Mouse (Mus musculus) c-Kit-positive CD71-positive TER-119-negative erythroid progenitor cells, embryonic 14.5 days (primary cell): ENCODE measurements around the gene Serpini1.
"Not testable (repeated sequence)": the region's sequence is repeated elsewhere in the genome, so short reads cannot be mapped to it uniquely, and the experiment has no call there.

ENCODE experiments used
- DNase-seq: peaks from one replicate; pipeline ENCODE4 v3.0.0-alpha.2; 2013; ENCODE audit warnings: low read depth

Serpini1 gene

DNA sequence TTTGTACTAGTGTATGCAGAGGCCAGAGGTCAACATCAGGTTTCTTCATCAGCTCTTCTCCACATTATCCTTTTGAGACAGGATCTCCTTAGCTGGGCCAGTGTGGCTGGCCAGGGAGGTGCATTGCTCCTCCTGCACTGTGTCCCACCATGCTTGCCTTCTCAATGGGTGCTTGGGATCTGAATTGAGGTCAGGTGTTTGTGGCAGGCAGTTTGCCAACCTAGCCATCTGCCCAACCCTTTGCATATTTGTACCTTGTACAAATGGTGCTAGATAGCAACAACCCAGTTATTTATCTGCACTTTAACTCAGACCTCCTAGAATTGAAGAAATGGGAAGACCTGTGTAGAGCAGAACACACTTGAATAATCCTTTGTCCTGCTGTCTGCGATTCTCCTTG is 78.3 kb downstream of the Serpini1 start:
- no peak for DNase-seq

DNA sequence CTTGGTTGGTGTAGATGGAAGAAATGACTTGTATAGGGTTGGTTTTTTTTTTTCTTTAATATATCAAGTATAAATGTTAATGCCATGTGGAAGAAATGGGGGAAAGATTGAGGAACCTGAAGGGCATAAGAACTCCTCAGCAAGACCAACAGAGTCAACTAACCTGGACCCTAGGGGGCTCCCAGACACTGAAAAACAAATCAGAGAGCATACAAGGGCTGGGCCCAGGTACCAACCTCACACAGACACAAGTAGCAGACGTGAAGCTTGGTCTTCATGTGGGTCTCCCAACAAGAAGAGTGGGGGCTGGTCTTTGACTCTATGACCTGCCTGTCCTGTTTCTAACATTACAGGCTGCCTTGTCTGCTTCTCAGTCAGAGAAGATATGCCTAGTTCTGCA is 82.2 kb downstream of the Serpini1 start:
- DNase-seq = no peak

DNA sequence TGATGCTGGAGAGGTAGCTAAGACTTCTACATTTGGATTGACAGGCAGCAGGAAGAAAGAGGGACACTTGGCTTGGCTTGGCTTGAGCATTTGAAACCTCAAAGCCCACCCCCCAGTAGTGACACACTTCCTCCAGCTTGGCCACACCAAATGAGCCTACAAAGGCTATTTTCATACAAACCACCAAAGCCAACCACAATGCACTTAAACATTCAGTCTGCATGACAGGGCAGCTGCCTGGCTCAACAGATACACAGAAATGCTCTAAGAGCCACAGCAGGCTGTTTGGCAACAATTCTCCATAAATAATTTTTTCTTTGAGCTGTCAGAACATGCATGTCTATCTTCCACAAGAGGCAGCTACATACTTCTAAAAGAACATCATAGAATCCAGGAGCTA is 90.2 kb downstream of the Serpini1 start:
- DNase-seq = no peak

DNA sequence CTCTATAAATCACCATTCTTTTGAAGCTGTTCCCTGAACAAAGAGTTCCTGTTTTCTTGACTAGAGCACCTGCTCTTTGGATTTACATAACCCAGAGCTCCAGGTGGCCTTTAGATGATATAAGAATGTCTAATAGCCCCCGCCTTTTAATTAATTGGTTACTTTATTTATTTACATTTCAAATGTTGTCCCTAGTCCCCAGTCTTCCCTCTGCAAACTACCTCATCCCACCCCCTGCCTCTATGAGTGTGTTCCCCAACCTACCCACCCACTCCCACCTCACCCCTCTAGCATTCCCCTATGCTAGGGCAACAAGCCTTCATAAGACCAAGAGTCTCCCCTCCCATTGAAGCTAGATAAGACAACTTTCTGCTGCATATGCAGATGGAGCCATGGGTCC is 90.9 kb downstream of the Serpini1 start:
- DNase-seq = no peak

DNA sequence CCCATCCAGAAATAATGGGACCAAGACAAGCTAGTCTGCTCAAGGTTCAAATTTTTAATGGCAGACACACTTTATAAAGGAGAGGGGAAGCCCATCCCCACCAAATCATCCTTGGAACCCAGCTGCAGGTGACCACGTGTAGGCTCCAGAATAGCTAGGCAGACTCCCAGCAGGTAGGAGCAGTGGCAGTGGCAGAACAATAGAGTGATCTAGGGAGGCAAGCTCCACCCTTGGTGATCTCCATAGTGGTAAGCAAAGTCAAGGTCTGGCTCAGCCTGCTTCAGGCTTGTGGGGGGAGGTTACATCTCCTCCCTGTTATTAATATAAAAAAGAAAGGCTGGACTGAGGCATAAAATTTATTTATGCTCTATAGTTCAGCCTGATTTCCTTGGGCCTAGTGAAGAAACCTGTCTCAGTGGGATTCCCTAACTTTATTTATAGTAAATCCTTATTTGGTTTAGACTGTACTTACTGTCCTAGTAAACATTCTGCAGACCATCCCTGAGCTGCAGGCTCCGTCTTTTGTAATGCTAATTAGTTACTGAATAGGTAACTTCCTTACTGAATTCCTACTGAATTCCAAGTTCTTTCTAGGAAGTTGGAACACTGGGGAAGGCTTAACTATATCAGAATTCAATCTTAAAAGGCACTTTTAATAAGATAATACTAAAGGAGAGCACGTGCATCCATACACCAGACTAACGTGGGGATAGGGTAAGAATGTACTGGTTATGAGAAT is 93.2 kb downstream of the Serpini1 start:
- DNase-seq = not testable (repeated sequence)

DNA sequence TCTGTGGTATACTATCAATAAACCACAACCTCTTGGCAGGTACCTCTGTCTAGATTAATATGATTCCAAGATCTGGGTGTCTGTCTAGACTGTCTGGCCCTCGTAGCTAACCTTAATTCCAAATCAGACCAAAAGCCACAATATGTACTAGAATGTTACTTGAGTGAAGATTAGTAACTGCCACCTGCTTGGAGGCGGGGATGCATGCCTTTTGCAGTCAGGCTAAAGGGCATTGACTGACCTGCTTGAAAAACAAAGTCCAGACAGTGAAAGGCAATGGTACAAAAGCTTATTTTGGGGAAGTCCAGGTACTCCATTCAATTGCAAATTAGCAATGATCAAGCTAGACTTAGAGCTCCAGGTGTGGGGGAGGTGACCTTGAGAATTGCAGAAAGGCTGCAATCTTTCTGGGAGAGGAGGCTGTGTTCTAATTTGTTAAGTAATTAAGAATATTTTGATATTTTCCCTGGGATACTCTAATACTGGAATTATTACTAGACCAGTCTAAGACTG is 94.3 kb downstream of the Serpini1 start:
- no peak for DNase-seq

DNA sequence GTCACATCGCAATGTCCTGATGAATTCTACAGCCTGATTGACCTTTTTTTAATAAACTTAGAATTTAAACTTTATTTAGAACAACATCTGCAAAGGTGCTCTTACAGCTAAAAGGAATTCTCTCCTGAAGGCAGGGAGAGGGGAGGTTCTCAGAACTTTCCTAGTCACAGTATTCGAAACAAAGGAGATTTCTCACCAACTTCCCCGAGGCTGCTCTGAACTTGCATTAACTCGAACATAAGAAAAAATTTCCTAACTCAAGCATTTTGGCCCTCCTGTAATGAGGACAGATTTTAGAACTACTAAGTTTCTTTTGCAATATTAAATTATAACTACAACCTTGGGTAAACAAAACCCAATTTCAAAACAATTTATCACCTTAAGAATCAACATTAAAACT is 96.6 kb downstream of the Serpini1 start:
- not testable (repeated sequence) for DNase-seq

DNA sequence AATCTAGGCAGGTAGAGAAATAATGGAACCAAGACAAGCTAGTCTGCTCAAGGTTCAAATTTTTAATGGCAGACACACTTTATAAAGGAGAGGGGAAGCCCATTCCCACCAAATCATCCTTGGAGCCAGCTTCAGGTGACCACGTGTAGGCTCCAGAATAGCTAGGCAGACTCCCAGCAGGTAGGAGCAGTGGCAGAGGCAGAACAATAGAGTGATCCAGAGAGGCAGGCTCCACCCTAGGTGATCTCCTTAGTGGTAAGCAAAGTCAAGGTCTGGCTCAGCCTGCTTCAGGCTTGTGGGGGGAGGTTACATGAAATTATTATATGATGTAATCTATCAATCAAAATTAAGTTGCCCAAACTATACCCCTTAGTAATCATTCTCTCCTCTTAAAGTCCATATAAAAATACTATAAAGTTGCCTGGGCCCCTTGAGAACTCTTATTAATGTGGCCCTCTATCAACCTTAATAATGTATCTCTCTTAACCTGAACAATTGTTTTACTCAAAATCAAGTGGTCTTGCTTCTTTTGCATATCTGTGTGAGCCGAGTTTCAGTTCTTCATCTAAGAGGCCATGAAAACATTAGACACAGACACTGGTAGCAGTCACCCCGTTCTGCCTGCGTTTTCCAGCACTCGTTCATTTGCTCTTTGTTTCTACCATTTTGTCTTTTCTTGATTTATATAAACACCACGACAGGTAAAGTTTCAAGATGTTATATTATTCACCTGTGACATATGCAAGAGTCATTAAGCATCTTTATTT is 98.4 kb downstream of the Serpini1 start:
- no peak for DNase-seq

DNA sequence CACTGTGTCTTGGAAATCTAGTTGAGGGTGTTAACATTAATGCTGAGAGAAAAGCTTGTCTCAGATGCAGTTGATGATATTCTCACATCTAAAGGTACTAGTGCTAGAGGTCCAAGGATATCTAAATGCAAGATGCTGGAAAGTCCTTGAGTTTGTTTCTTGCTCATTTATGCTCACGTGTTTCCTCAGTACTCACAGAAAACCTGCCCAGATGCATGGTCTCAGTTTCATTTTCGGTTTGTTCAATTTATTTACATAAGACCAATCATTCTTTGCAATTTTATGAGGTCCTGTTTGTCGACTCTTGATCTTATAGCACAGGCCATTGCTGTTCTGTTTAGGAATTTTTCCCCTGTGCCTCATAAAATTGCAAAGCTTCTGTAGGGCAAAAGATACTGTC is 109.6 kb downstream of the Serpini1 start:
- no peak for DNase-seq

DNA sequence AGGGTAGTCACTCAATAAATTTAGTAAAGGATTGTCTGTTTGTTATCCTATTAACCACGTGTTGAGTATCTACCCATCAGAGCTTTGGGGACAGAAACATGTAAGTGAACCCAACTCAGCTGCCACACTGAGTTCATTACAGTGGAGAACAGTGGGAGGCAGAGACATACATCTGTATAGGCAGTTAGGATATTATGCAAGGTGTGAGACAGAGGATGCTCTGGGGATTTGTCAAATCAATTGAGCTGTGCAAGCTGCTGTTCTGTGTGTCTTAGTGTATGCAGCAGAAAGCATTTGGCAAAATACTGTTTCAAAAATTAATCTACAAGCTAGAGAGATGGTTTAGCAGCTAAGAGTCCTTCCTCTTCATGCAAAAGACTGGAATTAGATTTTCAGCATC is 113.1 kb downstream of the Serpini1 start:
- DNase-seq = no peak

DNA sequence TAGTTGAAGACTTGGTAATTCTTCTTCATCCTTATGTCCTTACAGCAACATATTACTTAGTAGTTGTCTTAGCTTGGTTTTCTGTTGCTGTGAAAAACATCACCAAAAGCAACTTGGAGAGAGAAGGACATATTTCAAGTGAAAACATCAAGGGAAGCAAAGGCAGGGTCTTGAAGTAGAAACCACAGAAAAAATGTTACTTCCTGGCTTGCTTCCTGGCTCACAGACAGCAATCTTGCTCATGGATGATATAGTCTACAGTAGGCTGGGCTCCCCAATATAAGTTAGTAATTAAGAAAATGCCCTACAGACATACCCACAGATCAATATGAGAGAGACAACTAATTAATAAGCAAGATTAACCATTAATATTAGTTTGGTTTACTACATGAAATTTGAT is 125.5 kb downstream of the Serpini1 start:
- no peak for DNase-seq

DNA sequence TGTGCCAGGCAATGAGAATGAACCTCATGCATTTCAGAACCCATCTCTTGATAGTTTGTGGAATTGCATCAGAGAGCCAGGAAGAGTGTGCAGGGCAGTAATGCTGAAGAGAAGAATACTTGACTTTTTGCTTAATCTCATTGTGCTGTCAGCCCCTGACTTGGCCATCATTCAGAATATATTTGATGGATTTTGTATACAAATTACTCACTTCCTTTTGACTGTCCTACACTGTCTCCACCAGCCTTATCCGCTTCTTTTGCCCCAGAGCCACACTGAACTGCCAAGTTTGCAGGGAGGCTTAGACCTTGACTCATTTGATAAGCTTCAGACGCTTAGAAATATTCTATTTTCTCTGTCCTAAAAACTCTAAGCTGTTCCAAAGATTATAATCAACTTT is 129.4 kb downstream of the Serpini1 start:
- no peak for DNase-seq

DNA sequence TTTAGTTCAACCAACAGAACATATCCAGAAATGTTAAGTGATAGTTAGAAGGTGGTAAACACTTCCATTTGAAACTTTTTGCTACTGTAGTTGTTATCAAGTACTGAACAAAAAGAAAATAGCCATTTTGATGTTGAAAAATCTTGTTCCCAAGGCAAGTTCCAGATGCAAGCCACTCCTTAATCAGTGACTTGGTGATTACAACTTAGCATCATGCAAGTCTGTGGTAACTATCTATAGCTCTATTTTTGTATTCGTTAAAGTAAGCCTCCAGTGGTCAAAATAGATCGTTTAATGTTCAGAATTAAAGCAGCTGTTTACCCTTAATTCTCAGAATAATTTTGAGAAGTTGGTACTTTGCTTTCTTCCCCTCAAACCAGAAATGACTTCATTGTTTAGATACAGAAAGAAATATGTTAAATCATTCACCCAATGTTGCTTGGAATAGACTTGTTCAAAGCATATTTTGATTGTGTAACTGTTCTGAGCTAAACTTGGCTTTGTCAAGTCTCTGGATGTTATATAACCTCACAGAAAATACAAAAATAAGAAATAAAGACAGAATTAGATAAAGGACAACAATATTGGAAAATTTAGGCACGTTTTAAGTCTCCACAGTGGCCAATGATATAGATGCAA is 130.0 kb downstream of the Serpini1 start:
- DNase-seq = no peak

DNA sequence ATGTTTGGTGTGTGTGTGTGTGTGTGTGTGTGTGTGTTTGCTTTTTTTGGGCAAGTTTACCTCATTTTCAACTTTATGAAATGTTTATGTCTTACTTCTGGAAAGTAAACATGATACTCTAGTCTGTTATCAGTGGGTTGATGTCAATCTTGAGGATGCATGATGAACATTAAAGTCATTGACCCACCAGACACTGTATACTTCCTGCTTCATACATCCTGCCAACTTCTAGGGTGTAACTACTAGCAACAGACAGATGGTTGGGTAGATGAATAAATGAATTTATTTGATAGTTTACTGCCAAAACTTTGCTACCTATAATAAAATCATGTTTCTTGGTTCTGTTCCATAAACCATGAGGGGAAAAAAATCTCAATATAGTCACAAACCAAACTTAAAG is 133.0 kb downstream of the Serpini1 start:
- DNase-seq = no peak

DNA sequence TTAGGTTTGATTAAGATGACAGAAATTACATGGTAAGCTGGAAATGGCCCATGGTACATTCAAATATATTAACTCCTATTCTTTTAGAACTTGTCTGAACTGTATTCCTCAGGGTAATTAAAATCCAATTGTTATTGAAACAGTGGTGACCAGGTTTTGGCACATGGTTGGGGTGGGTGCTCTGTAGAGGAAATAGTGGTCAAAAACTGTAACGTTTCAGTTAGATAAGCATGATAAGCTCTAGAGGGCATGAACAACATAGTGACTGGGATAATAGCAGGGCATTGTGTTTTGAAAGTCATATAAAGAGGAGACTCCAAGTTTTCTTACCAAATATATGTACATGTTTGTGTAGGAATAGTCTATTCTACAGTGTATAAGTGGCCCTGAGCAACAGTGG is 134.7 kb downstream of the Serpini1 start:
- DNase-seq = no peak
